Mouse (Mus musculus): ENCODE results near the gene Lzts3. TPM values are rescaled to one million over a fixed set of nuclear protein-coding genes. Genes with fewer than 3 reads are reported as not detected.

The Lzts3 gene
- total RNA-seq (2023; ENCODE audit: inconsistent age) = 4.9 to 6.1 TPM (median 5.7 TPM) in 4 replicates

DNA sequence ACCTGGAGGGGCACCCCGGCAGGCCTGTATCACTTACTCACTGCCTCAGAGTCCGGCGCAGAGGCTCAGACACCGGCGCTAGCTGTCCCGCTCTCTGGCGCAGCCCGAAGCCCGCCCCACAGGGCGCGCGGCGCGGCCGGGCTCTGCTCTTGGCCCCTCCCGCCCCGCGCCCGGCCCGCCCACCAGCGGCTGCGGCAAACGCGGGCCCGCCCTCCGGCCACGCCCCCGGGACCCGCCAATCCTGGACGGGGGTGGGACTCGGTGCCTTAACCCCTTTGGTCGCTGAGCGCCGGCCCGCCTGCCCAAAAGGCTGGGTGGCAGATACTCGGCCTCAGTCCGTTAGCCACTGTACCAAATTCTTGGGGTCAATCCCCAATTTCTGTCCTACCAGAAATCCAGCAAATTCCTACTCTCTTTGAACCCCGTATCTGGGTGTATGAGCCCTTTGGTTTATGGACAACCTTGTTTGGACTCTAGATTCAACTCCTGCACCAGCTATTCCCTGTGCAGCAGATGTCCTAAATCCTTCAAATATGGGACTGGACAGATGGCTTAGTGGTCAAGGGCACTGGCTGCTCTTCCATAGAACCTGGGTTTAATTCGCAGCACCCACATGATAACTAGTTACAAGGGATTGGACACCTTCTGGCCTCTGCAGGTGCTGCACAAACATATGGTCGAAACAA, at the start of gene Lzts3:
Gene Lzts3, minus strand, starts transcription at position 120 of the 686 bp plus-strand sequence.

DNA sequence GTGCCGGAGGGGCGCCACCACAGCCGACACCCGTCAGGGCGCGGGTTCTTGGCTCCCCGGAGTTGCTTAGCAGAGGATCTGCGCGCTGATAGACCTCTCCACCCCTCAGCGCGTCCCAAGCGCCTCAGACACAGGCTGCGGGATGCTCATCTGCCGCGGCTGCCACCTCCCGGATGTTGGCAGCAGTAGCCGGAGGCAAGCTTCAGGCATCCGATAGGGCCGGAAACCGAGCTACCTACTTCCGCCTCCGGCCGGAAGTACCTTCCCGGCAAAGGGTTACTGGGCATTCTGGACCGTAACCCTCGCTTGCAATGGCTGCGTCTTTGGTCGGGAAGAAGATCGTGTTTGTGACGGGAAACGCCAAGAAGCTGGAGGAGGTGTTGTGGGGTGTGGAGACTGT, 25.0 kb upstream of the Lzts3 start, which contains the start of gene Itpa:
Gene Itpa, plus strand, starts transcription at position 52 of the 400 bp plus-strand sequence.

DNA sequence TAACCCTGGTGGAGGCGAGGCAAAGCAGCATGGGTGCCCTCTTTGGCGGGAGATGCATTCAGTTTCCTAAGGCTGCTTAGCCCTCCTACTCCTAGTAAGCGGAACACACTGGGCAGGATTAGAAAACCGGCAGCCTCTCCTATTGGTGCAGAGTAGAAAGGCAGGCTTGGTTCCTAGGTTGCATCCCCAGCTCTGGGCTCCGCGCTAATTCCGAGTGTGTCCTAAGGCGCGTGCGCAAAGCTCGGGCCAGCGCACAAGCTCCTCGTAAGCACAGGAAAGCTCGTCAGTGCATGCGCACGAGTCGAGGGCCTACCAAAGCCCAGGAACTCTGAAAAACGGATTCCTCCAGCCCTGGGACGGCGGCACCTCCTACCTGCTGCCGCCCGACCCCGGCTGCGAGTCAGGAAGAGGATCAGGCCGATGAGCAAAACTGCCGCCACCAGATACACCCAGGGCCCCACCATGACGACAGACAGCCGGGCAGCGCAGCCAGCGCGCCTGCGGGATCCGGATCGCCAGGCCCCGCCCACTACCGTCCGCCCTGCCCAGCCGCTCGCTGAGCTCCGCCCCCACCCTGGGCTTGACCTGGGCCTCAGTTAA, 21.6 kb upstream of the Lzts3 start, which contains the start of gene Ddrgk1:
Gene Ddrgk1, minus strand, starts transcription at position 558 of the 600 bp plus-strand sequence.

DNA sequence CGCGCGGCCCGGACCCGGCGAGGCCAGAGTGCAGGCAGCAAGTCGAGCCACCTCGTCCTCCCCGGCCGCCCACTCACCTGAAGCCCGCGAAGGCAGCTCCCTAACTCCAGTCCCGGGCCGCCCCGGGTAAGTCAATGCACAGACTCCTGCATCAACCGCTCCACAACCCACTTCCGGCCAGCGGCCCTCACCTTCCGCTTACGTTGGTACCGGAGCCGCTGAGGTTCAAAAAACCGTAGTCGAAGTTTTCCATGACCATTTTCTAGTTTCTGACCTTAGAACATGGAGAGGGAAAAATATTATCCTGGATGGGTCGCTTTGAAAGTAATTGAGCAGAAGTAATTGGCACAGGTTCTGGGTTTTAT, 12.8 kb downstream of the Lzts3 start, which contains the start of the genes Fastkd5 and Ubox5:
Gene Fastkd5, minus strand, starts transcription at position 189 of the 365 bp plus-strand sequence.
Gene Ubox5, minus strand, starts transcription at position 200 of the 365 bp plus-strand sequence.

Other genes starting within 250 kb of the Lzts3 start
- 0.60 to 0.93 TPM (median 0.77 TPM) in 3 of 4 replicates, not detected in the other for gene Cpxm1, start 245.2 kb downstream of the Lzts3 start, total RNA-seq (2023; ENCODE audit: inconsistent age)
- not detected in 4 replicates for gene Gm28372, start 237.6 kb downstream of the Lzts3 start, total RNA-seq (2023; ENCODE audit: inconsistent age)
- not detected in 4 replicates for gene 1700020A23Rik, start 237.5 kb downstream of the Lzts3 start, total RNA-seq (2023; ENCODE audit: inconsistent age)
- not detected in 4 replicates for gene Tmem239, start 236.3 kb downstream of the Lzts3 start, total RNA-seq (2023; ENCODE audit: inconsistent age)
- gene Vps16, start 218.5 kb downstream of the Lzts3 start, total RNA-seq (2023; ENCODE audit: inconsistent age) = 154 to 166 TPM (median 156 TPM) in 4 replicates
- gene Pced1a, start 218.1 kb downstream of the Lzts3 start, total RNA-seq (2023; ENCODE audit: inconsistent age) = 20.7 to 23.7 TPM (median 21.7 TPM) in 4 replicates
- 102 to 110 TPM (median 107 TPM) in 4 replicates for gene Ptpra, start 192.5 kb downstream of the Lzts3 start, total RNA-seq (2023; ENCODE audit: inconsistent age)
- 46.3 to 59.5 TPM (median 55.6 TPM) in 4 replicates for gene Mrps26, start 79.1 kb downstream of the Lzts3 start, total RNA-seq (2023; ENCODE audit: inconsistent age)
- gene Oxt, start 66.6 kb downstream of the Lzts3 start, total RNA-seq (2023; ENCODE audit: inconsistent age) = not detected in 4 replicates
- not detected in 4 replicates for gene Avp, start 60.2 kb downstream of the Lzts3 start, total RNA-seq (2023; ENCODE audit: inconsistent age)
- gene Fastkd5, start 12.8 kb downstream of the Lzts3 start, total RNA-seq (2023; ENCODE audit: inconsistent age) = 5.9 to 7.4 TPM (median 7.0 TPM) in 4 replicates
- gene Ubox5, start 12.8 kb downstream of the Lzts3 start, total RNA-seq (2023; ENCODE audit: inconsistent age) = 5.2 to 7.7 TPM (median 6.3 TPM) in 4 replicates
- 131 to 157 TPM (median 140 TPM) in 4 replicates for gene Ddrgk1, start 21.9 kb upstream of the Lzts3 start, total RNA-seq (2023; ENCODE audit: inconsistent age)
- 14.1 to 20.2 TPM (median 15.1 TPM) in 4 replicates for gene Itpa, start 24.8 kb upstream of the Lzts3 start, total RNA-seq (2023; ENCODE audit: inconsistent age)
- gene Slc4a11, start 54.7 kb upstream of the Lzts3 start, total RNA-seq (2023; ENCODE audit: inconsistent age) = 5.8 to 8.8 TPM (median 6.2 TPM) in 4 replicates

Measured in B cell, adult (primary cell).